Mouse (Mus musculus): ENCODE measurements at regions not wholly inside any gene's neighbourhood (a gene's known extent, or its start where the extent isn't known, plus 50 kb on each side); places are given as distances from the start of the nearest gene placed in this dataset.

DNA sequence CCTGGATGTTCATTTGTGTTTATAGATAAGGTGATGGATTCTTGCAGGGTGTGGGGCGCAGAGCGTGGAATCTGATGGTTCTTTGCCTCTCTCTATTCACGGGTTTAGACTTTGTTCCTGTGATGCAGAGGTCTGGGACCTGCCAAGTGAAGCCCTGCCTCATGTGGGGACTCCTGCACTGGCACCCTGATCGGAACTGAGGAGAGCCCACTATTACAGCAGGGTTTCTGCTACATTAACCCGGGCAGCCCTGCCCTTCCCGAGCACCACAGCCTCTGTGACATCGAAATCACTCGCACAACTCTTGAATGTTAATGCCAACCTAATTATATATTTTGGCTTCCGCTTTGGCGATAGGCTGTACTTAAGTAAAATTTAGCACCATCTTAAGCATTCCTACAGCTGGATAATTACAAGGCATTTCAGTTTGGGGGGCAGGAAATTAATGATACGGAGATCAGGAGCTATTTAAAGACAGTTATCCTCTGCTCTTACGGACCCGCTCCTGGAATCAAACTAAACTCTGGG, 294.7 kb downstream of the Irs2 start:
- DNase-seq, result no peak

DNA sequence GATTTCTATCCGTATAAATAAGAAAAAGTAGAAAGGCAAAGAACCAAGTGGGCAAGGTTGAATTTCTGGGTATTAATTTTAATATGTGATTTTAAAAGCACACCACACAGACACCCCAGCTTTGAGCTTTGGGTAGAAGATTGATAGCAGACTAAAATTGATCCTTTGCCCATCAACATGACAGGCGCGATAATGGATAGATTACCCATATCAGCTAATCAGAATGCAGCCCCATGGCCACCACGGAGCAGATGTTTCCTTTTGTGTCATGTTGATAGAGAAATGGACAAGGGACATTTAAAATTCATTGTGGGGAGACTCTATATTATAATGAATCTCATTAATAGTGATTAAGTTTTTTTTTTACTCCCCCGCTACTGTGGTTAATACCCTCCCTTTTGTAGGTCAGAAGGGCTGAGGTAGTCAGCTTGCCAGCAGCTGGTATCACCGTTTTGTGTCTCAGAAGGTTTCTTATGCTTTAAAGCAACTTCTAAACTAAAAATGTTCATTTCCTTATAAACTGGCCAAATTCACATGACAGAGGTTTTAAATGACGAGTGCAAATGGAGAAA, 296.1 kb downstream of the Irs2 start:
- DNase-seq, result no peak

DNA sequence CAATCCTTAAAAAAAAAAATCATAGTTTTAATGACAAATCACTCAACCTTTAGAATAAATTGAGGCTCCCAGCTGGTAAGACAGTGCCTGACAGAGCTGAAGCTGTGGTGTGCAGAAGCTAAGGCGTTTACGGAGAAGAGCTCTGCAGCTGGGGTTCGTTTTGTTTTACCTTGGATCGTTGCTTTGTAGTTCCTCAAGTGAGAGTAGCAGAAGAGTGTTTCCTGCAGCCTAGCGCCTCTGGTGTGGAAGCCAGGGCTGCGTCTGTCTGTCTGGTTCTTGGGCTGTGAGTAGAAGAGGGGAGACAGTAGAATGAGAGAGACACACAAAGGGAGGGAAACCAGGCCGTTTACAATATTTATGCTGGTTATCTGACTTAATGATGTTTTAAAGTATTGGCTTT, 296.8 kb downstream of the Irs2 start:
- DNase-seq, result no peak

DNA sequence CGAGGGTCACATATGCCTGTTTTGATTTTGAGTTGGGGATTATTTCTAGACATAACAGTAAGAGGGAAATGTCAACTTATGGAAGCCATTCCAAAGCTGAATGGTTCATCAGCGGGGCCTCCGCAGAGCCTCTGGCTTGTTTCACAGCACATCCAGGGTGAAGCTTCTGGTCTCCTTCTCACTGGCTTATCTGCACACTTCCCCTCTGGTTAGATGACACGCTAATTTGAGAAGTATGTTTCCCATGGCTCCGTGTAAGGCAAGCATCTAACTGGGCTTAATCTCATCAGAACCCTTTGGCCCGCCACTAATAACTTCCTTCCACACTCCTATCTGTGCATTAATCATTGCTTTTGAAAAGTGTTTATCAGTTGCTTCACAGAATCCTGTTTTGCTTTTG, 299.7 kb downstream of the Irs2 start:
- DNase-seq, result no peak

DNA sequence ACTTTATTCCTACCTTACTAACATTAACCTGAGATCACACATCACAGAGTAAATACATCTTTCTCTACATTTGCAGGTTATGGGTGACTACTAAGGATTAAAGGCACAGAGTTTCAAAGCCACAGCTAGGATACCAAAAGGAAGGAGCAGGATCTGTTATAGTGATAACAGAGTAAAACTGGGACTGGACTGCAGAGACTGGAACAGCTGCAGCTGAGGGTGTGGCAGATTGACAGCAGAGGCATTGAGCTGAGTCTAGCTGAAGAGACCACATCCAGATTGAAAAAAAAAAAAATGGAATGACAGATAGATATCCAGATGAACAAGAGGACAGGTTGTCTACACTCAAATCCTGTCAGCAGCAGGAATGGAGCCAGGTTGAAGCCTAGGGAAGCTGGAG, 301.1 kb downstream of the Irs2 start:
- DNase-seq, result no peak

DNA sequence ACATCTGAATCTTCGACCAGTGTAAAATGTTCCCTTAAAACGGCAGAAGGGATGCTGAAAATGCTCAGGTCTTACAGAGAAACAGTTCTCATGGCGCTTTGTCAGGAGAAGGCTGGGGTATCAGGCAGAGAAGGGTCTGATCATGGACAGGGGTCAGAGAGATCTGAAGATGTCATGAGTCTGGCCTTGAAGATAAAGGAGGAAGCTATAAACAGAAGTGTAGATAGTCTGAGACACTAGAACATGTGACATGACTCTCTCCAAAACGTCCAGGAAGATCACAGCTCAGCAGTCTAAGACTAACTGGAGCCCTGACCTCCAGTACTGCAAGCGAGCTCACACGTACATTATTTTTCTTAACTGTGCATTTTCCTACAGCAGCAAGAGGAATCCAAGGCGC, 302.3 kb downstream of the Irs2 start:
- DNase-seq, result no peak

DNA sequence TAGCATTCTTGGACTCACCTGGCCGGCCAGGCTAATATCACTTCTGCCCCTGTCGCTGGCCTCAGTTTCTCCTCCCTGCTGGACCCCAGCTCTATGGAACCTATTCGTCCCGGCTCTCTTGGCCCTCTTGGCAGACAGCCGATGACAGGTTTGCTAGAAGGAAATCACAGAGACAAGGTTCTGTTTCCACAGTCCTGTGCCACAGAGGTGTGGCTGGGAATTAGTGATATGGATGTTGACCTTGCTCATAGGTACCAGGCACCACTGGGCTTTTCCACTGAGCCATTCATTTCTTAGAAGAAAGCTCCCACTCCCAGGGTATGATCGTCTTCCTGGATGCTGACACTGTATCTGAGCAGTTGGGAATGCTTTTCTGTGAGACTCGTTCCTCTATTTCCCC, 305.5 kb downstream of the Irs2 start:
- DNase-seq, result no peak

DNA sequence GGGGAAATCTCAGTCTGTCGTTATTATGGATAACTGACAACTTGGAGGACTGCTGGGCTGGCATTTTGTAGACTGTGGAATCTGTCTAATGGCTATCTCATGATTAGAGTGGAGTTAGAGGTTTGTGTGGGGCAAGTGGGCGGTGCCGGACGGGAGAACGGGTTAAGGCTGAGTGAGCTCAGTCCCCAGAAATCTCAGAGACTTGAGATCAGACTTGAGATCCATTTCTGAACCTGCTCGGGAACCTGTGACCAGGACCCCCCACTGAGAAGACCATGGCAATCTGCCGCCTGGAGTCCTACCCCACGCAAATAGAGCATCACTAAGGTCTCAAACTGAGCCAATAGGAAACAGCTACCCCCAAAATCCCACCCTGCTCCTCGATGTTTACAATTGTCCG, 306.0 kb downstream of the Irs2 start:
- DNase-seq, result no peak

DNA sequence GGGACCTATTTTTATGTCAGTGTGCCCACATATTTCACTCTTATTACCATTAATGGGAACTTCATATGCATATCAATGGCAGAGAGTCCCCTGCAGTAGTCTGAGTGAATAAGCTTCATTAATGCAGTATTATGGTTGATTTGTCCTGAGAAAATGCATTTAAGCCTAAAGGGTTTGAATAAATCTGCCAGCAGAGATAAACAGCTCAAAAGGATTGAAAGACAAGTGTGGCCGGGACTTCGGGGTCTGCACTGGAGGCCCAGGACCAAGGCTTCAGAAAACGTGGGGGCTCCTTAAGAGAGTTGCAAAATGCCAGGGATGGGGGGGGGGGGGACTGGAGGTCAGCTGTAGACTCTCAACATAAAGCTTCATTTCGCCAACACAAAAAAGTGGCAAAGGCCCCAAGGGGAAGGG, 306.6 kb downstream of the Irs2 start:
- DNase-seq, result no peak

DNA sequence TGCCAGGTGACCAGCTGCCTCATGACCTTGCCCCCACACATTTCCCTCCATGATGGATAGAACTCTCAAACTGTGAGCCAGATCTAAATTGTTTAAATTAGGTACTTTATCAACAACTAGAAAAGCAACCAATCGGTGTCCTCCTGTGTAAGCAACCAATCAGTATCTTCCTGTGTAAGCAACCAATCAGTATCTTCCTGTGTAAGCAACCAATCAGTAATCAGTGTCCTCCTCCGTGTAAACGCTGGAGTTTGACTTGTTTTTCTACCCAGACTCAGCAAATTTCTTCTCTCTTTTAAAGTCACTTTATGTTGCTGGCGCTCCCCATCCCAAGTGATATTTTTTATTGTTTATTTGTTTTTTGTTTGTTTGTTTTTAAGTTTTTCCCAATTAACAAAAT, 307.0 kb downstream of the Irs2 start:
- no peak for DNase-seq

DNA sequence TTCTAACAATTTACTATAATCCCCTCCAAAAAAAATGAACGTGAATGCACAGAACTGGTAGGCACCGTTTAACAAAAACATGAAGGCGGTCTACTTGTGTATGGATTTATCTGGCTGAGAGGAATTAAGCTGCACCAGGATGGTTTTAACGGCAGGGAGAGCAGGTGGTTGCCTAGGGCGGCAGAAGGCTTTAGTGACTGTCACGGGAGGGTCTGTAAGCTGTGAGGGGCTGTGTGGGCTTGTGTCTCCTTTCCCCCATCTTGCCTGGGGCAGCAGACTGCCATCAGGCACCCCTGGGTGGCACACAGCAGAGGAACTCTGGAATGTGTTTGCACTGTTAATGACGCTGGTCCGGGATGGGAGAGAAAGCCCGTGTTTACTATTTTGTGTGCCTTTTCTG, 308.6 kb downstream of the Irs2 start:
- DNase-seq, result no peak

DNA sequence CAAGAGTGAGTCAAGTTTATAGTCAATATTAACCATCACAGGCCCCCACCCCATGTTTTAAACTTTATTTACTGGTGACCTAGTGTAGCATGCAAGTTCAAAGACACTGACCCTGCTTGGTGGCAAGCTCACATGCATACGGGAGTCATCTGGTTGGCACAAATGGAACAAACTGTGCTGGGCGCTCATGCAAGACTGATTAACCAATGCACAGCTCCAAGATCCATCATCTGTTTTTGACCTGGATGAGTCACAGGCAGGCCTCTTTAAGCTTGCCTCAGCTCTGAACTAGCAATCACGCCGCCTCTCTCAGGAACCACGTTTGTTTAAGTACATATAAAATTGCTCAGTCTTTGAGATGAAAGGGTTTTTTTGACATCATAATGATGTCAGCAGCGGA, 313.1 kb downstream of the Irs2 start:
- DNase-seq, result no peak

DNA sequence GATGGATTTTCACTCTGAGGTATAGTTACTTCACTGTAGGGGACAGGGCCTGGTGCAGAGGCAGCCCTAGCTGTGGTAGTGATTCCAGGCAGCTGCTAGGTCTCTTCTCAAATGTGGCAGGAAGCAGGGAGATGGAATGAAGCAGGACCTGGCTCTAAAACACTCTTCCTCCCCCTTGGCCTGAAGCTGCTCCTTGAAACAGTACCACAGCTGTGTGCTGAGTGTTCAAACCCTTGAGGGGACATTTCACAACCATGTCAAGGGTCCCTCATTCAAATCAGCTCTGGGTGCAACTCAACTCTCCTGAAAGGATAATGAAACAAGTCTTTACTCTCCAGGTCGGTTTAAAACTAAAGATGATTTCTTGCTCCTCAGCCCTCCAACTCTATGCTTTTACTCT, 317.6 kb downstream of the Irs2 start:
- no peak for DNase-seq

DNA sequence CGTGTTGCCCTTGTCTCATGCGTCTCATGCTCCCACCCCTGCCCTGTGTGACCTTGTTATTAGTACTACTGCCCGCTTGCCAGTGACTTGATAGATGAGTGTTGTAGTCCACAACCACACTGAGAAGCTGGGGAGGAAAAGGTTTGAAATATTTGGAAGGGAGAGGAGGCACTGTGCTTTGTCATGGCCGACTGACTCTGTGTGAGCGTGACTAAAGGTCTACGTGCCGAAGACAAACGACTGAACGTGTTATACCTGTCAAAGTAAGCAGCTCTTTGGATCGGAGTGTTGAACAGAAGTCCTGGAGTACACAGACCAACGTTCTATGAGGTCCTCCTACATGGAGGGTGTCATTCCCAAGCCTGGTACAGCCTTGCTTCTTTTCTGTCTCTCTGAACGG, 318.4 kb downstream of the Irs2 start:
- DNase-seq, result no peak

DNA sequence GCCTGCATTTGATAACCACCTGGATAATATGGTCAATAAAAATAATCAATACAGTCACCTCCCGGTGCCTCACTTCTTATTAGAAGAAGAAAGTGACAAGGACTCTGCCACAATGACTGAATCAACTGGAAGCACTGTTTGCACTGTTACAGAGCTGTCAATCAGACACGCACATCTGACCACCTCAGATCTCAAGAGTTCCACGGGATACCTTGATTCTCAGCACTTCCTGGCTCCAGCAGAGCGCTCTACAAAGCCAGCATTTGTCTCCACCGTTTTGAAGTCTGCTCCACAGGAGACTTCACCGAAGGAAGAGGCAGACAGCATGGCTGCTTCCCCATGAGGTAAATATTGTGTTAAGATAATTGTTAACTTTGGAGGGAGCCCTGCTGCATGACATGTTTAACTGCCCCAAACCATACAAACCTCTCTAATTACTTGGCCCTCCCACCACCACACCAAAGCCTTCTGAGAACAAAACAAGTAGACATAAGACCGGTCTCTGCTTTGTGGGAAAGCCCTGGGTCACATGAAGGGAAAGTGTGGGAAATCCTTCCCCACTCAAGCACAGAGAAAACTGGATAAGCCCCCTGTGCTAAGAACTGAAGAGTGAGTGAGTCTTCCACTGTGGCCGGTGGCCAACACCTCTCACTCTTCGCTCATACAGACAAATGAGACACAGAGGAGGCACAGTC, 320.2 kb downstream of the Irs2 start:
- no peak for DNase-seq
